Mouse (Mus musculus) heart, adult 2 months (tissue): Measurements from ENCODE around the gene Mink1. TPM values are rescaled to one million over a fixed set of nuclear protein-coding genes. Genes with fewer than 3 reads are reported as not detected.

Source experiments
- DNase-seq, 2 experiments: peaks; one replicate each; pipeline ENCODE4 v3.0.0; 2021
- H3K27ac ChIP-seq: fragments of 200-600 bp; 2 replicates; pipeline ENCODE4 v1.8.1; 2022
- H3K27me3 ChIP-seq: fragments of 200-500 bp; 2 replicates; pipeline ENCODE4 v1.6.1; 2012; ENCODE audit warnings: mild to moderate bottlenecking, low read length, inconsistent platforms, mixed read lengths; ENCODE audit not compliant: control insufficient read depth, insufficient read depth
- H3K36me3 ChIP-seq: fragments of 200-500 bp; 2 replicates; pipeline ENCODE4 v1.6.1; 2012; ENCODE audit warnings: low read length, inconsistent platforms; ENCODE audit not compliant: control insufficient read depth, insufficient read depth
- H3K4me1 ChIP-seq: fragments of 200-500 bp; 2 replicates; pipeline ENCODE4 v1.6.1; 2011; ENCODE audit warnings: low read length; ENCODE audit not compliant: control insufficient read depth, insufficient read depth
- H3K4me3 ChIP-seq: fragments of 200-600 bp; 2 replicates; pipeline ENCODE4 v1.8.1; 2022
- H3K79me2 ChIP-seq: fragments of 200-500 bp; replicated peaks from 2 replicates; pipeline ENCODE4 v1.6.1; 2012; ENCODE audit warnings: mild to moderate bottlenecking, inconsistent platforms, low read length, moderate library complexity, mixed read lengths; ENCODE audit not compliant: control insufficient read depth, insufficient read depth
- H3K9ac ChIP-seq: fragments of 200-500 bp; 2 replicates; pipeline ENCODE4 v1.6.1; 2012; ENCODE audit warnings: low read depth, mild to moderate bottlenecking, control low read depth, inconsistent platforms, low read length, mixed read lengths
- CTCF ChIP-seq: fragments of 200-600 bp; IDR thresholded peaks from 2 replicates; pipeline ENCODE4 v1.8.1; 2022; ENCODE audit warnings: antibody characterized with exemption, mild to moderate bottlenecking, moderate library complexity
- EP300 ChIP-seq: fragments of 200-500 bp; IDR thresholded peaks from 2 replicates; pipeline ENCODE4 v1.6.1; 2011; ENCODE audit warnings: low read depth, low read length, control low read depth; ENCODE audit not compliant: insufficient read depth
- POLR2A ChIP-seq: fragments of 200-500 bp; IDR thresholded peaks from 2 replicates; pipeline ENCODE4 v1.6.1; 2011; ENCODE audit warnings: mild to moderate bottlenecking, low read depth, low read length, control low read depth; ENCODE audit not compliant: insufficient read depth
- WGBS: fragments of 180-500 bp; shearing (Covaris S2); methylation state at CpG from one replicate; pipeline ENCODE4 v1.1.7; 2018; 5-methylcytosine and 5-hydroxymethylcytosine counted together
- intact Hi-C: fragments of 180-260 bp; cut with DNase I; formaldehyde crosslinking; loops from one replicate; pipeline ENCODE4 v1.15.1; 2025
- polyA plus RNA-seq: library from polyadenylated mRNA; depleted of rRNA; stranded (reverse); fragments of >200 nt; gene quantifications from 2 replicates; pipeline ENCODE4 v1.2.3, GENCODE M21; 2012
- total RNA-seq, 2 experiments: library from RNA; stranded (reverse); gene quantifications; 2 replicates each; pipeline ENCODE4 v1.2.3; 2021

Mink1 gene
- total and polyA plus RNA-seq, 3 experiments: 40.8 to 46.8 (median 41.3) TPM

GRCm38 (mm10) chr11:70612505-70612904 is 49.8 kb downstream of the Mink1 start:
- H3K9ac ChIP-seq: no peak overlapping the region
- no peaks in the 10 kb centered on the region for H3K36me3 ChIP-seq
- 89% methylated on average over 7 of the region's 7 CpGs for WGBS
- H3K4me1 ChIP-seq: peaks cover 3% of the 10 kb centered on the region
- DNase-seq: no peak
- no peak for TF ChIP-seq POLR2A
- peak; percentile 30; the same call in 1 of the 2 replicates for TF ChIP-seq CTCF
- TF ChIP-seq EP300: no peak
- intact Hi-C loops: no loop called here
- no peaks in the 10 kb centered on the region for H3K27me3 ChIP-seq
- H3K4me3 ChIP-seq: no peak overlapping the region
- H3K27ac ChIP-seq: no peak overlapping the region
- H3K79me2 ChIP-seq: no peaks in the 10 kb centered on the region

GRCm38 (mm10) chr11:70615074-70615473 is 52.4 kb downstream of the Mink1 start:
- Histone ChIP-seq H3K27me3 (no peaks in the 10 kb centered on the region), H3K4me3 (peak overlapping the region; percentile 48), H3K4me1 (peaks cover 3% of the 10 kb centered on the region), H3K79me2 (no peaks in the 10 kb centered on the region), H3K36me3 (no peaks in the 10 kb centered on the region), H3K9ac (peak overlapping the region; percentile 49), H3K27ac (peak overlapping the region; percentile 40; the same call in 1 of the 2 replicates)
- intact Hi-C loops: no loop called here
- DNase-seq: peak; percentile 79 to 83
- WGBS: 4% methylated on average over 17 of the region's 17 CpGs
- TF ChIP-seq EP300: 0 out of 2 replicates have a peak, but pooled peaks have one; percentile 3
- TF ChIP-seq CTCF: peak; percentile 20
- TF ChIP-seq POLR2A: peak; percentile 73

GRCm38 (mm10) chr11:70615516-70616093 is 52.9 kb downstream of the Mink1 start, which contains the start of gene 4930544D05Rik:
4930544D05Rik (plus strand) TSS chr11:70615848.
- Histone ChIP-seq H3K27ac (peak within 1 kb of the TSS; percentile 40; the same call in 1 of the 2 replicates), H3K4me1 (peaks cover 3% of the 10 kb centered on the region), H3K27me3 (no peaks in the 10 kb centered on the region), H3K4me3 (peak within 1 kb of the TSS; percentile 48), H3K36me3 (no peaks in the 10 kb centered on the region), H3K9ac (peak within 1 kb of the TSS; percentile 49), H3K79me2 (no peaks in the 10 kb centered on the region)
- DNase-seq: no peak
- TF ChIP-seq POLR2A (no peak), CTCF (no peak), EP300 (no peak)
- intact Hi-C loops: no loop called here
- 21% methylated on average over 21 of the region's 21 CpGs for WGBS

GRCm38 (mm10) chr11:70619101-70619500 is 56.4 kb downstream of the Mink1 start, which contains the start of gene Chrne:
Chrne (minus strand) TSS chr11:70619216.
- TF ChIP-seq POLR2A: no peak
- no peaks in the 10 kb centered on the region for H3K36me3 ChIP-seq
- H3K27me3 ChIP-seq: no peaks in the 10 kb centered on the region
- peaks cover 7% of the 10 kb centered on the region for H3K4me1 ChIP-seq
- DNase-seq: no peak
- H3K27ac ChIP-seq: no peak within 1 kb of the TSS
- WGBS: 46% methylated on average over 1 of the region's 1 CpGs
- intact Hi-C loops: no loop called here
- H3K9ac ChIP-seq: no peak within 1 kb of the TSS
- H3K4me3 ChIP-seq: no peak within 1 kb of the TSS
- no peaks in the 10 kb centered on the region for H3K79me2 ChIP-seq

- Histone ChIP-seq H3K9ac (no peak overlapping the region), H3K27me3 (no peaks in the 10 kb centered on the region), H3K79me2 (no peaks in the 10 kb centered on the region), H3K4me3 (no peak overlapping the region), H3K4me1 (peaks cover 4% of the 10 kb centered on the region; the same call in 1 of the 2 replicates), H3K36me3 (no peaks in the 10 kb centered on the region), H3K27ac (no peak overlapping the region)
- no peak for DNase-seq
- intact Hi-C loops: loop anchor here (5.0 kb wide), 1 partner anchor 190 kb away; the partner anchor contains the start of gene Arrb2
- 39% methylated on average over 7 of the region's 7 CpGs for WGBS
- TF ChIP-seq EP300: no peak
Measured at GRCm38 (mm10) chr11:70621972-70622814, 59.5 kb downstream of the Mink1 start.
